Mouse (Mus musculus) stomach, adult 2 months (tissue): ENCODE results near the gene Dlec1. TPM values are rescaled to one million over a fixed set of nuclear protein-coding genes. Genes with fewer than 3 reads are reported as not detected.

ENCODE experiments used
- polyA plus RNA-seq: library from polyadenylated mRNA; depleted of rRNA; stranded (reverse); fragments of >200 nt; gene quantifications from 2 replicates; pipeline ENCODE4 v1.2.3, GENCODE M21; 2012; rRNA removed

The Dlec1 gene
- polyA plus RNA-seq: 0.26 and 1.2 TPM in 2 replicates

GRCm38 (mm10) chr9:119101992-119102782 lies at the start of gene Dlec1:
Gene Dlec1, plus strand, starts transcription at chr9:119102478.

GRCm38 (mm10) chr9:119093419-119094295 lies 8.6 kb upstream of the Dlec1 start, which contains the start of gene Plcd1:
Gene Plcd1, minus strand, starts transcription at chr9:119093502.

GRCm38 (mm10) chr9:119156278-119157201 lies 54.3 kb downstream of the Dlec1 start, which contains the start of gene Acaa1b:
Gene Acaa1b, minus strand, starts transcription at chr9:119157093.

GRCm38 (mm10) chr9:119158861-119159260 lies 56.6 kb downstream of the Dlec1 start, which contains the start of gene Gm47289:
Gene Gm47289, plus strand, starts transcription at chr9:119159161.

Other genes starting within 250 kb of the Dlec1 start
- 8.8 and 9.5 TPM in 2 replicates for gene Ctdspl, start 176.0 kb upstream of the Dlec1 start, polyA plus RNA-seq
- gene Vill, start 49.7 kb upstream of the Dlec1 start, polyA plus RNA-seq: 72.1 and 90.0 TPM in 2 replicates
- 24.9 and 31.5 TPM in 2 replicates for gene Plcd1, start 9.0 kb upstream of the Dlec1 start, polyA plus RNA-seq
- gene Acaa1b, start 54.6 kb downstream of the Dlec1 start, polyA plus RNA-seq: 3.7 and 4.9 TPM in 2 replicates
- gene Gm47289, start 56.7 kb downstream of the Dlec1 start, polyA plus RNA-seq: not detected in 2 replicates
- not detected in 2 replicates for gene Slc22a13, start 106.6 kb downstream of the Dlec1 start, polyA plus RNA-seq
- gene Oxsr1, start 219.9 kb downstream of the Dlec1 start, polyA plus RNA-seq: 4.1 and 5.6 TPM in 2 replicates
- 248 and 519 TPM in 2 replicates for gene Acaa1a, start 237.2 kb downstream of the Dlec1 start, polyA plus RNA-seq
- 10.9 and 14.1 TPM in 2 replicates for gene Myd88, start 238.9 kb downstream of the Dlec1 start, polyA plus RNA-seq